Mouse (Mus musculus): Measurements from ENCODE around the gene Cad. TPM values are rescaled to one million over a fixed set of nuclear protein-coding genes. Genes with fewer than 3 reads are reported as not detected.
"Not testable (repeated sequence)": the region's sequence is repeated elsewhere in the genome, so short reads cannot be mapped to it uniquely, and the experiment has no call there.

Gene Cad
- polyA plus RNA-seq (2021) = 39.8 TPM

GRCm38 (mm10) chr5:31054261-31055215 lies at the start of gene Cad:
Gene Cad, plus strand, starts transcription at chr5:31054780.
- CTCF ChIA-PET = interaction anchor here (0.9 to 1.5 kb wide), 4 partner anchors 9 to 90 kb away, joined by 3 read pairs; no protein-coding TSS in a partner anchor
- POLR2A ChIA-PET = interaction anchor here (1.0 to 1.2 kb wide), 3 partner anchors 21 to 140 kb away, joined by 3 read pairs; no protein-coding TSS in a partner anchor
- DNase-seq (ENCODE audit: low read depth, low spot score) (peak; percentile 51), ATAC-seq (peak; percentile 94)
- TF ChIP-seq CTCF (IDR thresholded peaks at IDR 0.05) = no peak
- no peaks in the 10 kb centered on the region for H3K27me3 ChIP-seq
- in situ Hi-C loops (cut with MboI; ENCODE audit: low pct_unique_long_range_greater_than_20kb) = no loop called here

DNA sequence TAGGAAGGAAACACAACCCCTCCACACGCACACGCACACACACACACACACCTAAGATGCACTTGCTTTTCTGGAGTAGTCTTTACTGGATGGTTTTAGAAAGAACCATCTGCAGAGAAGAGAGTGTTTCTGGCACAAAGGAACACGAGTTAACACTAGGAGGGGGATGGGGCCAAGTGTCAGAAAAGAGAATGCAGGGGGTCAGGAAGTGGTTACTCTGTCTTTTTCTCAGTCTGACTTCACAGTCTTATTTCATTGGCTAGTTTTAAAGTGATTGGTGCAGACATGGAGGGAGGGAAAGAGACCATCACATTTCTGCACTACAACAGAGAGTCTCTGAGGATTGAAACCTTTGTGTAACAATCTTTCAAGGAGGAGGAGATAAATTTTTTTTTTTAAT lies 41.8 kb upstream of the Cad start:
- ChIA-PET CTCF (interaction anchor here (1.0 to 1.3 kb wide), 2 partner anchors 9 to 37 kb away, joined by 3 to 4 read pairs; no protein-coding TSS in a partner anchor), POLR2A (no interaction called here)
- no peaks in the 10 kb centered on the region for H3K27me3 ChIP-seq
- in situ Hi-C loops (cut with MboI; ENCODE audit: low pct_unique_long_range_greater_than_20kb) = no loop called here
- no peak for ATAC-seq
- no peak for TF ChIP-seq CTCF (IDR thresholded peaks at IDR 0.05)
- no peak for DNase-seq (ENCODE audit: low read depth, low spot score)

- no peak for ATAC-seq
- in situ Hi-C loops (cut with MboI; ENCODE audit: low pct_unique_long_range_greater_than_20kb) = no loop called here
- no peaks in the 10 kb centered on the region for H3K27me3 ChIP-seq
- CTCF ChIA-PET = interaction anchor here (1.3 to 2.2 kb wide), 2 partner anchors 11 to 28 kb away, joined by 3 to 16 read pairs; no protein-coding TSS in a partner anchor
- no peak for TF ChIP-seq CTCF (IDR thresholded peaks at IDR 0.05)
- POLR2A ChIA-PET = no interaction called here
- no peak for DNase-seq (ENCODE audit: low read depth, low spot score)
These were observed 38.7 kb upstream of the Cad start for GRCm38 (mm10) chr5:31015913-31016312.

GRCm38 (mm10) chr5:31021790-31022189 lies 32.8 kb upstream of the Cad start:
- in situ Hi-C loops (cut with MboI; ENCODE audit: low pct_unique_long_range_greater_than_20kb); POLR2A ChIA-PET: not testable (repeated sequence)
- CTCF ChIA-PET = interaction anchor here (1.6 kb wide), 1 partner anchor 17 kb away, joined by 4 read pairs; no protein-coding TSS in a partner anchor

DNA sequence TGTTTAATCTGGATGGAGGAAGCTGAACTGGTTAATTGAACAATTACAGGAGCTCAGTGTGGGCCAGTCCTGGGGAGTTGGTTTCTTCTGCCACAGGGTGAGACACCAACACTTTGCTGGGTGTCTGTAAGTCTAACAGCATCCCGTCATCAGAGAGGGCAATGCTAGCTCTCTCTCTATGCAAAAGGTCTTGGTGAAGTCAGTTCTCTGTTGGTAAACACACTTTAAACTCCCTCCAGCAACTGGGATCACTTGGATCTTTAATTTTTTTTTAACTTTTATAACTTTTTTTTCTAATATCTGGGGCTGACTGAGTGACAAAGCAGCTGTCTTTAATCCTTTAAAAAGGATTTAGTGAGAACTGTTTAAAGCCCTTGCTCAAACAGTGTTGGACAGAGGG lies 31.9 kb upstream of the Cad start:
- no peaks in the 10 kb centered on the region for H3K27me3 ChIP-seq
- no peak for TF ChIP-seq CTCF (IDR thresholded peaks at IDR 0.05)
- DNase-seq (ENCODE audit: low read depth, low spot score) (no peak), ATAC-seq (no peak)
- POLR2A ChIA-PET = no interaction called here
- in situ Hi-C loops (cut with MboI; ENCODE audit: low pct_unique_long_range_greater_than_20kb) = no loop called here
- CTCF ChIA-PET = no interaction called here

More at GRCm38 (mm10) chr5:31021790-31022189, 32.8 kb upstream of the Cad start:
- not testable (repeated sequence) for H3K27me3 ChIP-seq; DNase-seq (ENCODE audit: low read depth, low spot score); ATAC-seq
- TF ChIP-seq CTCF (IDR thresholded peaks at IDR 0.05) = peak; percentile 10

GRCm38 (mm10) chr5:31023254-31023653 lies 31.3 kb upstream of the Cad start:
- in situ Hi-C loops (cut with MboI; ENCODE audit: low pct_unique_long_range_greater_than_20kb) = no loop called here
- DNase-seq (ENCODE audit: low read depth, low spot score) = no peak
- no peak for TF ChIP-seq CTCF (IDR thresholded peaks at IDR 0.05)
- no peak for ATAC-seq
- H3K27me3 ChIP-seq = no peaks in the 10 kb centered on the region
- ChIA-PET CTCF (no interaction called here), POLR2A (no interaction called here)

DNA sequence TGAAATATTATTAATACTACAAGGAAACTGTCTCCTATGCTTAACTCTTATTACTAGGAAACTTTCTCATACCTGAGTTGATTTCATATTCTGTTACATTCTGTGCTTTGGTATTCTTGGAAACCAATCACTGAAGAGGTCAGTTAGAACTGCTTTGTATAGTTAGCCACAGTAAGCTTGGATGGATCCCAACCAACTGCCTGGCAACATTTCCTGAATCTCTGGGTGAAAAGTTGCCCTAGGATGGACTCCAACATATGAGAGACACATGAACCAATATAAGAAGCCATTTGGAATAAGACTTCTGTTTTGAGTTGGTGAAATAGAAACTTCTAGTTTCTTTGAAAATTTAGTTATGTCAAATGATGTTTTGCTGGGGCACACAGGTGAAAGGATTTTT lies 29.9 kb upstream of the Cad start:
- no peak for DNase-seq (ENCODE audit: low read depth, low spot score)
- POLR2A ChIA-PET = no interaction called here
- CTCF ChIA-PET = no interaction called here
- in situ Hi-C loops (cut with MboI; ENCODE audit: low pct_unique_long_range_greater_than_20kb) = no loop called here
- TF ChIP-seq CTCF (IDR thresholded peaks at IDR 0.05) = no peak
- no peaks in the 10 kb centered on the region for H3K27me3 ChIP-seq
- ATAC-seq = no peak

GRCm38 (mm10) chr5:31030926-31031325 lies 23.7 kb upstream of the Cad start:
- DNase-seq (ENCODE audit: low read depth, low spot score) (no peak), ATAC-seq (no peak)
- ChIA-PET CTCF (no interaction called here), POLR2A (no interaction called here)
- H3K27me3 ChIP-seq = no peaks in the 10 kb centered on the region
- TF ChIP-seq CTCF (IDR thresholded peaks at IDR 0.05) = no peak
- in situ Hi-C loops (cut with MboI; ENCODE audit: low pct_unique_long_range_greater_than_20kb) = no loop called here

DNA sequence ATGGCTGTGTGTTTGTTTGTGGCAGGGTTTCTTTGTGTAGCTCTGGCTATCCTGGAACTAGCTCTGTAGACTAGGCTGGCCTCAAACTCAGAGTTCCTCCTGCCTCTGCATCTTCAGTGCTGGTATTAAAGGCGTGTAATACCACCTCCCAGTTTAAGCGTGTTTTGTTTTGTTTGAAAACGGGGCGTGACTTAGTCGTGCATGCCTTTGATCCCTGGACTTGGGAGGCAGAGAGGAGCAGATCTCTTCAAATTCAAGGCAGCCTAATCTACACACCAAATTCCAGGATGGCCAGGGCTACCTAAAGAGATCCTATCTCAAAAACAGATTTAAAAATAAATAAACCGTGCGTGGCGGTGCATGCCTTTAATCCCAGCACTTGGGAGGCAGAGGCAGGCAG lies 23.1 kb upstream of the Cad start:
- in situ Hi-C loops (cut with MboI; ENCODE audit: low pct_unique_long_range_greater_than_20kb) = no loop called here
- ATAC-seq (no peak), DNase-seq (ENCODE audit: low read depth, low spot score) (no peak)
- ChIA-PET CTCF (interaction anchor here (0.8 kb wide), 1 partner anchor 13 kb away, joined by 3 read pairs; no protein-coding TSS in a partner anchor), POLR2A (no interaction called here)
- no peak for TF ChIP-seq CTCF (IDR thresholded peaks at IDR 0.05)
- H3K27me3 ChIP-seq = no peaks in the 10 kb centered on the region

GRCm38 (mm10) chr5:31034669-31035068 lies 19.9 kb upstream of the Cad start:
- ChIA-PET CTCF (interaction anchor here (1.9 kb wide), 1 partner anchor 14 kb away, joined by 5 read pairs; the partner anchor contains the start of genes Atraid and Slc5a6), POLR2A (no interaction called here)
- TF ChIP-seq CTCF (IDR thresholded peaks at IDR 0.05) = no peak
- in situ Hi-C loops (cut with MboI; ENCODE audit: low pct_unique_long_range_greater_than_20kb) = no loop called here
- ATAC-seq (no peak), DNase-seq (ENCODE audit: low read depth, low spot score) (no peak)
- no peaks in the 10 kb centered on the region for H3K27me3 ChIP-seq

- POLR2A ChIA-PET; DNase-seq (ENCODE audit: low read depth, low spot score); ATAC-seq; H3K27me3 ChIP-seq; CTCF ChIA-PET; in situ Hi-C loops (cut with MboI; ENCODE audit: low pct_unique_long_range_greater_than_20kb): not testable (repeated sequence)
These were observed 18.0 kb upstream of the Cad start for GRCm38 (mm10) chr5:31036556-31036955.
